Mouse (Mus musculus) urinary bladder, postnatal 14 days (tissue): ENCODE measurements around the gene Gins2.

Experiments used
- DNase-seq: peaks from one replicate; pipeline ENCODE4 v3.0.0; 2021; ENCODE audit warnings: low spot score

Gins2 gene

DNA sequence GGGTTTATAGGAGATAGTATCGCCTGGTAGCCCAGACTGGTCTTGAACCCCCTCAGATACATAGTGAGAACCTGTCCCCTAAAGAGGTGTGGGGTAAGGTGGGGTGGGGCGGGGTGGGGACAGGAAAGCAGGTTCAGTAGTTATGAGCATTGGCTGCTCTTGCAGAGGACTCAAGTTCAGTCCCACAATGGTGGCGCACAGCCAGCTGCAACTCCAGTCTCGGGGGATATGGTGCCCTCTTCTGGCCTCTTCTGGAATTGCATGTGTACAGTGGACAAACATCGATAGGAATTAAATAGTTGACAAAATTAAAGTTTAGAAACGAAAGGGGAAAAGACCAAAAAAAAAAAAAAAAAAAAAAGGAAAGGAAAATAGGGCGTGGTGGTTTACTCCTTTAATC, 10.4 kb upstream of the Gins2 start:
- DNase-seq = peak; percentile 82

DNA sequence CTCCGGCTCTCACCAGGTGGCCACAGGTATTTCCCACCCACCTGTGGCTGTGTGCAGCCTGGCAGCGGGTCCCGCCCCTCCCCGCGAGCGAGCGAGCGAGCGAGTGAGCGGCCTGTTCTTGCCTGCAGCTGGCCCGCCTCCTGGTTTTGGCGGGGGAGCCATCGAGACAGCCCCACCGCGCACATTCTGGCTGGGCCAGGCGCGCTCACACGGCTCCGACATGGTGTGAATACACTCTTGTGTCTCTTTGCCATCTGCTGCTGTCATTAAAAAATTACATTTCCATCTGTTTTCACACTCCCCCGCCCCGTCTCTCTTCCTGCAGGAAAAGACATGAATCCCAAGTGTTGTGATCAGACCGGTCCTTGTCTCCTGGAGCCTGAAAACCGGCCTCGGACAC, 9.5 kb upstream of the Gins2 start:
- peak; percentile 24 for DNase-seq

GRCm38 (mm10) chr8:120595963-120596362, 6.9 kb upstream of the Gins2 start:
- peak; percentile 63 for DNase-seq

DNA sequence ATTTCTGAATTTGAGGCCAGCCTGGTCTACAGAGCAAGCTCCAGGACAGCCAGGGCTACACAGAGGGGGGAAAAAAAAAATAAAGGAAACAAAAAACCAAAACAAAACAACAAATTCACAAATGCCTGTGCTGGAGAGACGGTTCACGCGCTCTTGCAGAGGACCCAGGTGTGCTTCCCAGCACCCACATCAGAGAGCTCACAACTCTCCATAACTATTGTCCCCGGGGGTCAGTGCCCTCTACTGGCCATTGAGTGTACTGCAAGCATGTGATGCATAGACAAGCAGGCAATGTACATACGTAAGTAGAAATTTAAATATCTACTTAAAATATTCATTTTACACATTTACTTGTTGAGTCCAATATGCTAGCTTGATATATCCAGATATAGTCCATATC, 5.5 kb upstream of the Gins2 start:
- no peak for DNase-seq

DNA sequence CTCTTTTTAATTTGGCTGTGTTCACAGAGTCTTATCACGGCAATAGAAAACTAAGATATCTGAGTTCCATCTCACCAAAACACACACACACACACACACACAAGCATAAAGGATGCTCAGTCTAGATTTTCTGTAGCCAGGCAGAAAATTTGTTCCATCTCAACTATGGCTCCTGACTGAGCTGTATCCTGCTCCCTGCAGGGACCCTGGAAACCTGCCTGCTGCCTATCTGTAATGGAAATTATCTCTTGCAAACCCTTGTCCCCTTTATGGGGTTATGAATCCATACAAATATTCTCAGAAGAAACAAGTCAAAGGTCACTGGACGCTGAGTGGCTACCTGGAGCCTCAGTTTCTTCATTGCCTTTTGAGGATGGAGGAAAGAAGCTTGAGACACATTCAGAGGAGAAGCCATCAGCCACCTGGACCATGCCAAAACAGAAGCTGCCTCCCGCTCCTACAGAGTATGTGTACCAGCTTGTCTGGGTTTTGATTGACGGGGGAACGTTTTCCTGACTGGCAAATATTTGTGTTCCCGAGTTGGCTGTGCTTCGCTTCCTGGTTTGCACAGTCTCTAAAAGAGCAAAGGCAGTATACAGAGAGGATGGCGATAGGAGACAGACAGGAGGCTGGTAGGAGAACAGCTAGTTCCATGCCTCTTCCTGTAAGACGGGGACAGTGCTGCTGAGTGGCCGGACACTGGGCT, 2.6 kb upstream of the Gins2 start:
- DNase-seq = peak; percentile 50

DNA sequence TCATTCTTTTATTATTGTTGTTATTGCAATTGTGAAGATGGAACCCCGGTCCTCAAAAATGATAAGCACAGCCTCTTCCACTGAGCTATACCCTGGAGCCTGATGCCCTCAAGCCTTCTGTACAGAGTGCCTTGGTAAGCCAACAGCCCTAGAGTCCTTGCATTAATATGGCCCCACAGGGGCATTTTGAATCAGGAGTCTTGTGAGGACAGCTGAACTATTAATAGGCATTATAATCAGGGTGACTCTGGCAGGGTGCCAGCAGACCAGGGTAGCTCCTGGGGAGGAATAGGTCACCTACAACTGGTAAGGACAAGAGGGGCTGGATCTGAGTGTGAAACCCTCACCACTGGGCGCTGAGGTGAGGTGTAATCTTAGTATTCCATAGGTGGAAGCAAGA, 817 bp upstream of the Gins2 start:
- DNase-seq = no peak

DNA sequence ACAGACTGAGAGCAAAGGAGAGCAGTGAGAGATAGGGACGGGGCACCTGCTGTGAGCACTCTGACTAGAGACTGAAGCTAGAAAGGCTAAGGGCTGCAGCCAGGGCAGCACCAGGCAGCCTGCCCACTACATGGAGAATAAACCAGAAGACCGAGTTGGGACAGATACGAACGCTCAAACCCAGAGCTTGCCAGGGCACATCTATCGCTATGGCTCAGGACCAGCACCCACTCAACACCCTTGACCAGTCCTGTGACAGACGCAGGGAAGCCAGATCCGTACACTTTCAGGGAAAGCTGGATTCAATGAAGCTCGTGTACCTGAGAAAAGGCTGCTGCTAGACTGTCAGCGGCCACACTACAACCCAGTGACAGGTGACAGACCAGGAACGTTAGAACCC, 3.6 kb downstream of the Gins2 start:
- no peak for DNase-seq

- no peak for DNase-seq
Observed at GRCm38 (mm10) chr8:120581811-120582210, 7.3 kb downstream of the Gins2 start.

DNA sequence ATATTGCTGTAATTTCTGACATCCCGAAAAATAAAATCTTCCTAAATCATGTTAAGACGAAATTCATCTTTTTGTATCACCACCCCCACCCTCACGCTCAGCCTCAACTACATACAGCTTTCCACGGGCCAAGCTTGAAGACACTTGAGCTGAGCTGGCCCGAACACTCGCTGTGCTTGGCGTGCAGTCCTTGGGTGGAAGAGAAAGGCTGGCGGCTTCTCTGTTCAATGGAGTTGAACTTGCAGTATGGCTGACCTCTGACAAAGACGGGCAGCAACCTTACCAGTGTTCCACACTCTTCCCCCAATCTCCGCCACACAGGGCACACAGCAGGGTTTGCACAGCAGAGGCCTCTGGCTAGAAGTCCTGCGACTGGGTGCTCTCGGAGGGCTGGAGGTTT, 7.8 kb downstream of the Gins2 start:
- no peak for DNase-seq

- no peak for DNase-seq
Observed at GRCm38 (mm10) chr8:120580336-120581000, 8.6 kb downstream of the Gins2 start.

GRCm38 (mm10) chr8:120577821-120578220, 11.3 kb downstream of the Gins2 start:
- DNase-seq = no peak

- DNase-seq = no peak
Observed at GRCm38 (mm10) chr8:120575801-120576200, 13.3 kb downstream of the Gins2 start.

DNA sequence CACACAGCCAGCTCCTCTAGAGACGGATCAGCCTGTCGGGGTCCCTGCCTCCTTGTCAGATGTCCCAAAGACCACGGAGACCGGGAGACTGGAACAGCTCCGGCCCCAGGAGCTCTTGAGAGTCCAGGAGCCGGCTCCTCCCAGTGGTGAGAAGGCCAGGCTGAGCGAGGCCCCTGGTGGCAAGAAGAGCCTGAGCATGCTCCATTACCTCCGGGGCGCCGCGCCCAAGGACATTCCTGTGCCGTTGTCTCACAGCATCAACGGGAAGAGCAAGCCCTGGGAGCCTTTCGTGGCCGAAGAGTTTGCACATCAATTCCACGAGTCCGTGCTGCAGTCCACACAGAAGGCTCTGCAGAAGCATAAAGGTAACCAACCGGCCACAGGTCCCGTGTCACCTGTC, 14.2 kb downstream of the Gins2 start:
- no peak for DNase-seq

GRCm38 (mm10) chr8:120573866-120574265, 15.2 kb downstream of the Gins2 start:
- no peak for DNase-seq

- DNase-seq = no peak
Observed at GRCm38 (mm10) chr8:120572534-120572933, 16.6 kb downstream of the Gins2 start.

- DNase-seq = no peak
Observed at GRCm38 (mm10) chr8:120571561-120571960, 17.5 kb downstream of the Gins2 start.

- peak; percentile 75 for DNase-seq
Observed at GRCm38 (mm10) chr8:120569939-120570715, 19.0 kb downstream of the Gins2 start.

GRCm38 (mm10) chr8:120569123-120569522, 20.0 kb downstream of the Gins2 start:
- DNase-seq = no peak

- no peak for DNase-seq
Observed at GRCm38 (mm10) chr8:120568164-120568798, 20.8 kb downstream of the Gins2 start.

DNA sequence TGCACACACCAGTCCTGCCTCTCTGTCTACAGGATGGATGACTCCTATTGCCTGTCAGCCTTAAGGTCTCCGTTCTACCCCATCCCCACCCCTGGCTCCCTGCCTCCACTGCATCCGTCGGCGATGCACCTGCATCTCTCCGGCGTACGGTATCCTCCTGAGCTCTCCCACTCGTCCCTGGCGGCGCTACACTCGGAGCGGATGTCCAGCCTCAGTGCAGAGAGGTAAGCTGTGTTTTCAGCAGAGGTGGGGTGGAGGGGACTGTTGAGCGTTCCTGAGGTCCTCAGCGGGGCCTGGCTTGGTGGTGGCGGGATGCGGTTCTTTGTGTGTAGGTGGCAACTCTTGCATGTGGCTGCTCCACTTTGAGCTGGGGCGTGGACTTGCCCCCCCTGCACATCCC, 21.4 kb downstream of the Gins2 start:
- DNase-seq = no peak

DNA sequence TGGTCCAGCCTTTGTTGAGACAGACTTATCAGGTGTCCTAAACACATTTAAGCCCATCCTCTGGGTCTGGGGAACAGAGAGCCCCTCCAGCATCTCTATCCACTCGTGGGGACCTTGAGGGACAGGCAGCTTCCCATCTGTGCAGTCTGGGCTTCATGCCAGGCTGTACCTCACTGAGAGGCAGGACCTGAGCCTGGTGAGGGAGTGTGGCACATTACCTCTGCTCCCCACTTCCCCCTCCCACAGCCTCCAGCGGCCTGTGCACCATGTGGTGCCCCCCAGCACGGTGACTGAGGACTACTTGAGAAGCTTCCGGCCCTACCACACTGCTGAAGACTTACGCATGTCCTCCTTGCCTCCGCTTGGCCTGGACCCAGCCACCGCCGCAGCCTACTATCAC, 22.4 kb downstream of the Gins2 start:
- no peak for DNase-seq

DNA sequence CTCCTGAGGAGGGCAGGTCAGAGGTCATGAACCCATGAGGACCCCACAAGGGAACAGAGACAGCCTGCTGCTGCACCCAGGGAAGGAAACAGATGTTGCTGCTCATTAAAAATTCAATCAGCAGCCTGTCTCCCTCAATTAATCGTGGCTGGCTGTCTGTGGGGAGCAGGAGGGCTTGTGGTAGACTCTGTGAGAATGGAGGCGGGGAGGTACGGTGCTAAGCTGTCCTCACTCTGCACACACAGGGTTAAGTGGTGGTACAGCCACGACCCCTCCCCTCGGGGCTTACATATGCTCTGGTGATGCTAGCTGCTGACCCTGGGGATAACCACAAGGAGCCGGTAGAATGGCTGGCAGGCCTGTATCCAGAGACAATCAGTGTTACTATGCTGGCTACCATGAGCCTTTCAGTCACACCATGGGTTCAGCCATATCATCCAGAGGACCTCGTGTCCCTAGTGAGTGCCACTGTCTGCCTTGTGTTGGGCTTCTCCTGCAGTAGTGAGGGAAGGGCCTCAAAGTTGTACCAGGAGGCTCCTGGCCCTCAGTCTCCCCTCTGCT, 23.9 kb downstream of the Gins2 start:
- DNase-seq = no peak
